Mouse (Mus musculus): ENCODE data around the gene Golgb1.

The Golgb1 gene

DNA sequence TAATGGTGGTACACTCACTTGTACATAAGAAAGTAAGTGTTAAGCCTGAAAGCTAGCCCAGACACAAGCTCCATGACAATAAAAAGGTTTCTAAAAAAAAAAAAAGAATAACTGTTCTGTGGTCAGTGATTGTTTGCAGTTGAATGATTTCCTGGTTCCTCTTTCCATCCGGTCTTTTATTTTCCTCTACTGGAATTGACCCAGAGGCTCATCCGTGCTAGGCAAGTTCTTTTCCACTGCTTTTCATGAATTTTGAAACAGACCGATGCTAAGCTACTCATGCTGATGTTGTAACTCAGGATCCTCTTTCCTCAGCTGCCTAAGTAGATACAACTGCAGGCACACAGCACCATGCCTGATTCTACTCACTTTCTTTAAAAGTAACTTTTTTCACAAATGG is 45.5 kb downstream of the Golgb1 start:
- no peak for DNase-seq

DNA sequence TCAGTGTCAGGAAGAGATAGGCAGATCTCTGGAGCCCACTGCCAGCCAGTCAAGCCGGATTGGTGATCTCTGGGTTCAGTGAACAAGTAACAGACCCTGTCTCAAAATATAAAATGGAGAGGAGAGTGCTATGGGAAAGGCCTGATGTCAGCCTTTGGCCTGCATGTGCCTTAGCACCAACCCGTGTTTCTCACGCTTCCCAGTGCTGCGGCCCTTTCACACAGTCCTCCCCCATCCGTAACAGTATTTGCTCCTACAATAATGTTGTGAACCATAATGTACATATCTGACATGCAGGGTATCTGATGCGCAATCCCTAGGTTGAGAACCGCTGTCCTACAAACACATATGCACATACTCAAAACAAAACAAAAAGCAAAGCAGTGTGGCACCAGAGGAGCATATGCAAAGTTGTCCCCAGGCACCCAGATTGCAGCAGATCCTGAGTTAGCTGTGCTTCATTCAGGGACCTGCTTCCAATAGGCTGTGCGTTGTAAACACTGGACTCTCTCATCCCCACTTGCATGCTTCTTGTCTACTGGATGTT is 46.2 kb downstream of the Golgb1 start:
- no peak for DNase-seq

DNA sequence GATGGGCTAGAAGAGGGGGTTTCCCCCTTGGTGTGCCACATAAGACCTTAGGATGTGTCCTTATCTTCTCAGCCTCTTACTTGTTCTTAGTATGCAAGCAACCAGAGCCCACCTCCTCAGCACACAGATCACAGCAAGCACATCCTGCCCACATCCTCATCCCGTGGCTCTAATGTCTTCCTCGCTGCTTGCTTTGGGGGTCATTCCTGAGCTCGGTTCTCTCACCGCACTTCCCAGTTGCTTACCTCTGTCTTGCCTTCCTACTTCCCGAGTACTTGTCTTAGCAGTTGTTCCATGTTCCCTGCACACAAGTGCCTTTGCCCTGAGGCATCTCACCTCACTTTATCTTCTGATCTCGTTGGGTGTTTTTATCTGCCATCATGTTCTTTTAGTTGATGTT is 47.0 kb downstream of the Golgb1 start:
- DNase-seq = no peak

DNA sequence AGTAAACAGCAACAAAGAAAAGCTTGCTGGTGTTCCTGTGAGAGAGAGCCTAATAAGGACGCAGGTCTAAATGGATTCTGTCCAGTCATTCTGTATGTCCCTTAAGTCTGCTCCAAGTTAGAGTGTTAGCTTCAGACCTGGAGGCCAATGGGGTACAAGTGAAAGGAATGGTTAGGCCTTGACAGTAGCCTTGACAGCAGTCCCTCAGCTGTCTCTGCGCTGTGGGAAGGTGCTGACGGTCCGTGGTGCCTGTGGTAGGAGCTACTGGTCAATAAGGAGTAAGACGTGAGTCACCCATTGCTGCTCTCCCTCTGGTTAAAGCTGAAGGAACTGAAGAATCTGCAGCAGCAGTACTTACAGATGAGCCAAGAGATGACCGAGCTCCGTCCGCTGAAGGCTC is 49.4 kb downstream of the Golgb1 start:
- no peak for DNase-seq

DNA sequence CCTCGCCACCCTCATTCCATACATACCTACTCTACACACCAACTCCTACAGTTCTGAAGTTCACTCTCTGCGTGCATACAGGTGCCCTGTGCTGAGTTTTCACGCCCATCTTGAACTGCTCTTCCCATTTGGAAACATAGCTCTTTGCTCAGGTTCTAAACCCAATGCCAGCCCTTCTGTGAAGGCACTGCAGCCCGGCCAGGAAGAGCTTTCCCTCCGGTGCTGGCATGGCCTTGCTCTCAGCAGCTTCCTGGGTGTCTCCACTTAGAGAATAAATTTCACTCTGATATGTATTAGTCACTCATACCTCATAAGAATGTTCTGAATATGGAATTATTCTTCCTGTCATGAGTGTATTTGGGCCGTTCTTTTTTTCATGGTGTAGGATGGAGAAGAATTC is 50.4 kb downstream of the Golgb1 start:
- DNase-seq = no peak

DNA sequence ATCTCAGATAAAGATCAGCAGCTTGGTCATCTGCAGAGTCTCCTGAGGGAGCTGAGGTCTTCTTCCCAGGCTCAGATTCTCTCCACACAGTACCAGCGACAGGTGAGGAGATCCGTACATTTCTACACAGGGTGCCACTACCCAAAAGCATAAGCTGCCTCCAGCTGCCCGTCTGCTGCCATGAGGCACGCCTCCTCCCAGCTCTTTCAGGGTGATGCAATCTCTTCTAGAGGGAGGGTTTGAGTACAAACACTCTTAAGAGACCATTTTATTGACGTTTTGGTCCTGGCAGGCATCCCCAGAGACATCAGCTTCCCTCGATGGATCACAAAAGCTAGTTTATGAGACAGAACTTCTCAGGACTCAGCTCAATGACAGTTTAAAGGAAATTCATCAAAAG is 50.9 kb downstream of the Golgb1 start:
- DNase-seq = no peak

DNA sequence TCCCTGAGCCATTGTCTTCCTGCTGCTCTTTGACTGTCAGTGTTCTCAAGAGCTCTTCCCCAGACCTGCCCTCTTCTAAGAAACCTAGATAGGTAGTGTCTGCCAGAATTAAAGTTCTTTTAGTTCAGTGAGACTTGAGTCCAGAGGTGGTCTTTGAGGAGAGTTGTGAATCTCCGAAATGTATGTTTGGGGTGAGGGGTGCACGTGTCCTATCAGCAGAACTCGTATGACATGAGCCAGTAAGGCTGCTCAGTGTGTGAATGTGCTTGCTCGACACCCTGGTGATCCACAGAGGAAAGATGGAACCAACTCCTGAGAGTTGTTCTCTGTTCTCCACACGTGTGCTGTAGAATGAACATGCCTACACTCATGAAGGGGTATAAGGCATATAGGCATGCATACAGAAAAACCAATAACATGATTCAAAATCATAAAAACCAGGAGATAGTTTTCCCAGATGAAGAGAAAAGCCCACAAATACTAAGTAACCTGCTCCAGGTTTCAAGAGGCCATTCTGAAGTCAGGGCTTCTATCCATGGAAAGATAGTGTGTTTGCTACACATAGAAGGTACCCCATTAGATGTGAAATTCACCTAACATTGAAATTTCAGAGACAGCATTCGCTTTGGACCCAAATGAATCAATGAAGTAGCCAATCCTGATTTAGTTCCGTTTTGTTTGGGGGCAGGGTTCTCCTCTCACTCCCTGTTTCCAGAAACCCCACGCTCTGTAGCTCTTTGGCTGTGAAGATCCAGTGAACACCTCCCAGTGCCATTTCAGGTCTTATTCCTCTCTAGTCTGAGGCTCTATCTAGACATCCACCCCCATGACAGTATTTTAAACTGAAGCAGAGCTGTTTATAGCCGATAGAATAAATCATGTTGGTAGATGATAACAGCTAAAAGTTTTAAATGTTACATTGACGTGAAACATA is 51.8 kb downstream of the Golgb1 start:
- no peak for DNase-seq

DNA sequence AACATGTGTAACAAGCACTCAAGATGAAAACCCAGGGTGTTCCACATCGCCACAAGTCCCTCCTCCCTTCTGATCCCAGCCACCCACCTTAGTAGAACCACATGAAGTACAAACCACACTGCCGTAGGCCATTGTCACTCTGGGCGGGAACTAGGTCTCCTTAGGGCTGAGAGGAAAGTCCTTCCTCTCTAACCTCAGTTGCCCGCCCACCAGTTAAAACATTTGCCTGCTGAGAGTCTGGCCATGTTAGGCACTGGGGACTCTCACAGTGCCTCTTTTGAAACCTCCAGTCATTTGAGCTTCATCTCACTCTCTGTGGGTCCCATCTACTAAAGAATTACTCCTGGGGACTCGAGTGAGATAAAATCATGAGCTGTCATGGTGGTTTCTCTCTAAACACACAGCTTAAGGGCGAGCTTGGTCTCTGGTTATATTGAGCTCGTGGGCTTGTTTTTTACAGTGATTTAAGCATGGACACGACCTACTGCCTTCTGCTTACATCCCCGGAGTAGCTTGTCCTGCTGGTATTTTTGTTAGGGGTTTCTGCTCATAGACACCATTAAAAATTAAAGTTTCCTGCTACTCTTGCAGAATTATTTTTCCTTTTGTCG is 52.7 kb downstream of the Golgb1 start:
- DNase-seq = no peak

DNA sequence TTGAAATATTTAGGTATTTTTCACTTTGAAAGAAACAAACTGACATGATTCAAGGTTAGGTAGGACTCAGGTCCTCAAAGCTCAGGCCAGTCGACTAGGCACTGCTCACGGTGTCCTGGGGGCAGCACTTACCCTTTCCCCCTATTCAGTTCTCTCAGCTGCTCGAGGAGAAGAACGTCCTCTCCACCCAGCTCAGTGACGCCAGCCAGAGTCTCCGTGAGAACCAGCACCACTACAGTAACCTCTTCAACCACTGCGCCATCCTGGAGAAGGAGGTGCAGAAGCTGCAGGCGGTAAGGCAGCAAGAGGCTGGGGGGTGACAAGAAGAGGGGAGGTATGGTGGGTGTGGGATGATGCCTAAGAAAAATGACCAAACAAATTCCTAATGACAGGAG is 53.2 kb downstream of the Golgb1 start:
- no peak for DNase-seq

DNA sequence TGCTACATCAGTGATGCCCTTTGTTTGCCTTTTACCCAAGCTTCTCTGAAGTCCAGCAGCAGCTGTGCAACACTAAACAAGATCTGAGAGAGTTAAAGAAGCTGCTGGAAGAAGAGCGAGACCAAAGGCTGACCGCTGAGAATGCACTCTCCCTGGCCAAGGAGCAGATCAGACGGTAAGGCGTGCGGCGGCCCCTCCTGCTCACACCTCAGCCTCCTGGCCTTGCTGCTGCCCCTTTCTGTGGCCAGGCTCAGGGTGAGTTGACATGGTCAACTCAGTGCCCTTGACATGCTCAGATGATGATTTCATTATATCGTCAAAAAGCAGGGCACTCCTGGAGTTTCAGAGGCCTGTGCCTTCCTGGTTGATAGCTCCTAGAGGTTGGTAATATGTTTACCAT is 54.3 kb downstream of the Golgb1 start:
- no peak for DNase-seq

DNA sequence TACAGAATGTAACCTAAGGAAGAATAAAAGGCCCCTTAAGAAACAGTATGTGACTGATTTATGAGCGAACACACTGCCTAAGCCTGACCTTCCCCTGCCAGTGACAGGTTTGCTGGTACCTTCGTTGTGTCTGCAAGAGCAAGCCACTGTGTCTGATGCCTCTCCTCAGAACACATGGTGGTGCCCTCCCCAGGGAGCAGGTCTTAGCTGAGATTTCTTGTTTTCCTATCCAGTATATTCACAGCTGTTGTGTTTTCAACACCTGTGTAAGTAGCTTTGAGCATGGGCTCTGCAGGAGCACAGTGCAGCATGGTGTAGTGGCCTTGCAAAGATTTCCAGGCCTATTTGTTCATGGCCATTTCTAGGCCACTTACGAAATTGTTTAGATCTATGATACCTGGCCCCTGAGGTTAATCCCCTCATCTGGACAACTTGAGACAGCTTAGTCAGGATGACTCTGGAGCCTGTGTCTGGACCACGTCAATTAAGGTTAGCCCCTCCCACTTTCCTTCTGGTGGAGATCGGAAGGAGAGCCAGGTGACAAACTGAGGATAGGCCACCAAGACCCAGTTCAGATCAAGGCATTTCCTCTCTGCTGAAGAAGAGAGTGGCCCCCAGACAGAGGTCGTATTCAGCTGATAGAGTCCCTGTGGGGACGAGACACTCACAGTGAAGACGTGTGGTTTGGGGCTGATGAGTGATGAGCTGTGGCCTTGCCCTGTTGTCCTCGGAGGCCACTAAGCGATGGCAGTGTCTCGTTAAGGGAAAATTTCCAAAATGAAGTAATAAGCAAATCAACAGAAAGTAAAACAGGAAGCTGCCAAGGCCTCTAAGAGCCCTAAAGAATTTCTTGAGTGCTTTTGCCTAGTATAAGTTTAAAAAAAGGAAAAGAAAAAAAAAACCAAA is 55.5 kb downstream of the Golgb1 start:
- no peak for DNase-seq

DNA sequence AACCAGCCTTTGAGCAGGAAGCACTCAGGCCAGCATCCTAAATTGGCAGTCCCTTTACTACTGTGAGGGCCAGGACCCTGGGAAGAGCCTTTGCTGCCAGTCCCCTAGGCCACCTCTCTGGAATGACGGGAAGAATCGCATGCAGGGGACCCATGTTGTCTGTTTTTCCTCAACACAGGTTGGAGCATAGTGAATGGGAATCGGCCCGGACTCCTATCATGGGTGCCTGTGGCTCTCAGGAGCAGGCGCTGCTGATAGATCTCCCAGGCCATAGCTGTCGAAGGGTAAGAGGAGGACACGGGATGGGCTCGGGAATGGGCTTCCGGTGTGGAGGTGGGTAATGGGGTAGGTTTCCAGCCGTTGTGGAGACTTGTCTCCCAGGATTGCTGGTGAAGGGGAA is 56.4 kb downstream of the Golgb1 start:
- no peak for DNase-seq

DNA sequence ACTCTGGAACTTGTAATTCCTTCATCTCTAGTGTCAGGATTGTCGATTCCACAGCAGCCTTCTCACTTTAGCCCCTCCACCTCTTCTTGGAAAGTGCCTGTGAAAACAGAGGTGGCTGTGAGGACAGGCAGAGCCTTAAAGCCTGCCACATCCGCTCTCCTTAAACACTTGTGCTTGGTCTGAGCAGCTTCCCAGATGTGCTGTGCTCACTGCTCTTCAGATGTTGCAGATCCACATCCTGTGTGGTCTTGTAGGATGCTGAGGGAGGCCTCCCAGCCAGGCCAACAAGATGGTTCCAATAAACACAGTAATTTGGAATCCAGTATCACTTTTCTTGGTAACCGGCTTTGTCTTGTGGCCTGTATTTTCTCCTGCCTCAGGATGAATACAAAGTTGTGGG is 57.0 kb downstream of the Golgb1 start:
- no peak for DNase-seq

DNA sequence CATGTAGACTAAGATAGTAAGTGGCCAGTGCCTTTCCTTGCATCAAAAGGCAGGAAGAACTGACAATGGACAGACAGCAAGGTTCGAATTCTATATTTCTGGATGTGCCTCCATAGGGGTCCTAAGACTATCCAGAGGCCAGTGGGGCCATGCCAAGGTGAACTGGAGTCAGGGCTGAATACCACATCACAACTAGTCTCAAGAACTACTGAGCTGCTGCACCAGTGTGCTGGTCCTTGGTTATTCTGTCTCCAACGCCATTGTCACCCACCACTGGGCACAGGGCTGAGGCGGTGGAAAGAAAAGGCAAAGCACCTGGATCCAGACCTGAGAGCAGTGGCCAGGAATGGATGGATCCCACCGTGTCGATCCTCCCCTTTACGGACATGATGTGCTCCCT is 57.6 kb downstream of the Golgb1 start:
- no peak for DNase-seq

DNA sequence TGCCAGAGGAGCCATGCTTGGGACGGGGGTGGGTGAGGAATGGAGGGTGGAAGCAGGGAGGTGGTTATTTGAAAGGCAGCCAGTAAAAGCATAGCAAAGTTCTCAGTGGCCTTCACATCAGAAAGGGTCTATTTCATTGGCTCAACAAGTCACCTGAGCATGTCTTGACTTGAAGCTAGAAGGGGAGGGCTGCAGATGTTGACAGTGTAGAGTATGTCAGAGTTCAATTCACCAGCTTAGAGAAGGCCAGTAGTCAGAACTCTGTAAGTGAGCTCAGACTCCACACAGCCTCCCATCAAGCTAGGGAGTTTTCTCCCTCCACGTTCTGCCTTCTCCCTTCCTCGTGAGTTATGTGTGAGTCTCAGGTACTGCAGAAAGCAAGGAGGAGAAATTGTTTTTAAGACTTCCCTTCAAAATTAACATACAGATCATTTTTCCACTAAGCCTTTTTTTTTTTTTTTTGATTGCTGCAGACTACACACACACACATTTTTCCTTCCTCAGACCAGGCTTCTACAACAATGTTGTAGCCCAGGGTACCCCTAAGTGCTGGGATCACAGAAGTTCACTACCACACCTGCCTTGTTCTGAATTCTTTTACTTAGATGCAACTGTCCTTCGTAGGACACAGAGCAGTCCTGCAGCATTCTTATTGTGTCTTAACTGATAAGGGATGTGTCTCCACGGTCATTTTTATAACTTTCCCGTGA is 59.3 kb downstream of the Golgb1 start:
- peak in 1 of 2 experiments; percentile 26 for DNase-seq

DNA sequence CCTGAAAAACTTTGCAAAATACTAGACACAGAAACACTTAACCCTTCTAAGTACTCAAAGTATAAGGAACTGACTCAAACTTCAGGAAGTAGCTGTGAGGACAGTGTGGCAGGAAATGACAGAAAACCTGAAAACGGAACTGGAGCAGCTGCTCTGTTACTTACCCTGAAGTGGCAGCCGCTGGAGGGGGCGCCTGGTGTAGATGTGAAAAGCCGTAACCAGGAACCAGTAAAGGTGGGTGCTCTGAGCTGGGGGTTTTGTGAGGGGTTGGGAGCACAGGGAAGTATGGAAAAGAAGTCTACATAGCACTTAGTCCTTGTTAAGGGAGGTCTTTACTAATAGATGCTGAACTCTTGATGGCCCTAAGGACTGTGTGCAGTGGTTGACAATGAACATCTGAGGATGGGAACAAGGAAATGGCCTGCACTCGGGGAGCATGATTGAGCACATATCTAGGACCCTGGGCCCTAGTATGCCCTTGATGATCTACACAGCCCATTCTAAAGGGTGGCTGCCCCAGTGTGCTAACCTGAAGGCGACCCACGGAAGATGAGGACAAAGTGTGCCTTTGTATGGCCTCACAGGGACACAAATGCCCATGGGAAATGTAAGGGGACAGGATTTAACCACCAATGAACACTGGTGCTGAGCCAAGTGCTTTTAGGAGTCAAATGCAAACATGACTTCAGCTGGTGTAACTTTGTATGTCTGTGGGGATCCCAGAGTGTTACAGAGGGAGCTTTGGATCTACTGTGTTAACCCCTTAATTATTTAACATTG is 60.1 kb downstream of the Golgb1 start, which contains the start of gene Hcls1:
Gene Hcls1 (plus strand): TSS at position 143 of the 780 bp plus-strand sequence.
- DNase-seq = no peak

DNA sequence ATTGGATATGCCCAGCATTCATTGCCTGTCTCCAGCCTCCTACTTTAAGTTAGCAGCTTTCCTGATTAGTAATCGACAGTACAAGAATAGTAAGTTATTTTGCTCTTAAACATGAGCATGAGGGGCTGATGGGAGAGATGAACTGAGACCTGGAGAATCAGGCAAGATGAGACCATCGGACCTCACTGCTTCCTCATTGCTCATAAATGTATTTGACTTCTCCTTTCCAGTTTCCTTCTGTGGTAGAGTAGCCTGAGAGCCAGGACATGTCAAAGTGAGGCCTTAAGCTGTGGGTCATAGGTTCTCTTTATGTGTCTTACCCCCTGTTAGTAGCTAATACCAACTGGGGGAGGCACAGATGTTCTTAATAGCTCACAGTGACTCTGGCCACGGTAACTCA is 60.9 kb downstream of the Golgb1 start:
- no peak for DNase-seq

DNA sequence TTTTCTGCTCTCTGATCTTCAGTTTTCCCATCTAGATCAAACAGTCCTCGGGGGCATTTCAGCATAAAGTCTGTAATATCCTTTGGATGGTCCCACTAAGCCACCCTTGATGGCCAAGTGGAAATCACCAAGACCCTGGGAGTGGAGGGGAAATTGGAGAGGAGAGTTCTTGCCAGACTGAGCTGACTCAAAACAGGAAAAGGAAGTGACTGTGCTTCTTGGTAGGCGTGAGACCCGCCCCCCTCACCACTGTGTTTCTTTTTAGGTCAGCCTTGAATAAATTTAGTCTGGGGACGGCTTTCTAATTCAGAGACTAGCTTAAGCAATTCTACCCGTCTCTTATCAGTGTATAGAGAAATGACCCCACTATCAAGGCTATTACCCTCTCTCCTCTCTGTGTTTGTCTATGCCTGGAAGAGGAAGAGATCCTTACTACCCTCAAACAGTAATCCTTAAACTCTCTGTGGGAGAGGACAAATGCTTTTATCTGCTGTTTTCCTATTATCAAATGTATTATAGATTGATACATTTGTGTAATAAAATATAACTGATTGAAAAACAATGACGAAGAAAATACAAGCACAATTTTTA is 66.3 kb downstream of the Golgb1 start:
- DNase-seq = no peak

DNA sequence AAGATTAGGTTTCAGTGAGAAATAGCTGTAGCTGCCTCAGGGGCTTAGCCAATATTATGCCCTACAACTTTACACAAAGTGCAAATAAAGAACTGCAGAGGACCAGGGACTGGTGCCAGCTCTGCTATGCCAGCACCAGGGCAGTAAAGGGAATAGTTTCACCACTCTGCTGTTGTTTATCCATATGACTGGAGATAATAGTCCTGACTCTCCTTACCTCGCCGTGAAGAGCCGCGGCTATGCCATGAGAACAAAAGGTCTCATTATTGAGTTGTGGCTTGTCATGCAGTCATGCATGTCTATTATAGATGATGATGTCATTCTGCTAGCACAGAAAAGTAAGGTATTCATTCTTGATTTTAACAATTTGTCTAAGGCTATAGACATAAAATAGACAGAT is 67.0 kb downstream of the Golgb1 start:
- no peak for DNase-seq

DNA sequence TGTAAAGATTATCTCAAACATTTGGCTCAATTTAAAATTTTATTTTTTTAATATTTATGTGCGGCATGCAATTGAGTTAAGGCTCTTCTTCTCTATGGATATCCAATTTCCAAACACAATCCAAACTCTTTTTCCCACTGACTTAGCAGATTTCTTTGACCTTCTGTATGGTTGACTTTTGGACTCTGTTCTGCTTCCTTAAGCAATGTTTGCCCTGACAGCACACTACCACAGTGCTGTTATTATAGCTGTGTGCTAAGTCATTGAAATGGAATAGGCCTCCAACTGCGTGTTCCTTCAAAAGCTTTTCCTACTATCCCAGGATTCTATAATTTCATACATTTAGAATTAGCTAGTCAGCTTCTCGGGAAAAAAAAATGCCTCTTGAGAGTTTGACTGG is 68.7 kb downstream of the Golgb1 start:
- DNase-seq = peak; percentile 22 to 75

DNA sequence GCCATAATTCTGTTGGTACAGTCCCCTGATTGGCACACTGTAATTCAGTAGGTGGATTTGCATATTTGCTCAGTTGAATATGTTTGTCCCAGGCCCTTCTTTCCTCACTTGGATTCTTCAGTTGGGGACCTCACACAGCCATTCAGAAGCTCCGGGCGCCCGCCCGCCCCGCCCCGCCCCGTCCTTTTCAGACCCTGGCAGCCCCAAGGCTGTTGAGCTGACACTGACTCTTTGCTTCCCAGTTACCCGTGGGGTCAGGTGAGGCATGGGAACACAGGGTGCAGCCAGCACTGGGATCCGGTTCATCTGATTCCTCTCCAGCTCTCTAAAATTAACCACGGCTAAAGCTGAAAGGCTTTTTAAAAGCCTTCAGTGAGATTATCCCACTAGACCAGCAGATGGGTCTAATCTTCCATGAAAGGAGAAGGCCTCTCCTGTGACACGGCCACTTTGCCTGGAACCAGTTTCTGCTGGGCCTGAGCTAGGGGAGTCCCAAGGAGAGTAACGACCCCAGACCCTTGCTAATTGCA is 70.0 kb downstream of the Golgb1 start:
- peak; percentile 84 to 85 for DNase-seq
